Mouse (Mus musculus): ENCODE data around the gene Rdh11.

GRCm38 (mm10) chr12:79138999-79139398 lies 53.1 kb downstream of the Rdh11 start:
- no peak for TF ChIP-seq CTCF (IDR thresholded peaks at IDR 0.05; ENCODE audit: borderline replicate concordance, extremely low read depth, insufficient read depth, insufficient read length)
- no peak for TF ChIP-seq POLR2A (IDR thresholded peaks at IDR 0.05; ENCODE audit: borderline replicate concordance, extremely low read depth, insufficient read depth, insufficient read length, poor library complexity, severe bottlenecking)

Measured in brain, embryonic 14.5 days (tissue).